Mouse (Mus musculus): ENCODE data around the gene Bad.

- TF ChIP-seq POLR2A (IDR thresholded peaks at IDR 0.05; ENCODE audit: extremely low read depth, insufficient read depth, low read length) = no peak
- peak; percentile 65 for TF ChIP-seq CTCF (IDR thresholded peaks at IDR 0.05; ENCODE audit: low read depth, low read length)
Observed at GRCm38 (mm10) chr19:6954046-6954445, 12.4 kb downstream of the Bad start.
